Mouse (Mus musculus): ENCODE measurements around the gene Cbx2. TPM values are rescaled to one million over a fixed set of nuclear protein-coding genes. Genes with fewer than 3 reads are reported as not detected.

The Cbx2 gene
- polyA plus RNA-seq, 1 experiment: 0.46 TPM

- no peaks in the 10 kb centered on the region for H3K36me3 ChIP-seq (replicated peaks; ENCODE audit: low read length)
- 0 out of 2 replicates have a peak, but pooled peaks cover 7% of the 10 kb centered on the region for H3K9me3 ChIP-seq
- no peak overlapping the region for H3K4me3 ChIP-seq (replicated peaks)
- H3K4me1 ChIP-seq: peaks cover 12% of the 10 kb centered on the region
- peaks cover 93% of the 10 kb centered on the region for H3K27me3 ChIP-seq (replicated peaks)
- TF ChIP-seq FLI1 (IDR thresholded peaks at IDR 0.05; ENCODE audit: low read length) (no peak), GATA1 (IDR thresholded peaks at IDR 0.05; ENCODE audit: borderline replicate concordance, low read length) (no peak)
Observed at GRCm38 (mm10) chr11:118995448-118995847, 27.3 kb upstream of the Cbx2 start.

- TF ChIP-seq FLI1 (IDR thresholded peaks at IDR 0.05; ENCODE audit: low read length): no peak
- TF ChIP-seq GATA1 (IDR thresholded peaks at IDR 0.05; ENCODE audit: borderline replicate concordance, low read length): no peak
- peaks cover 92% of the 10 kb centered on the region for H3K27me3 ChIP-seq (replicated peaks)
- peaks cover 12% of the 10 kb centered on the region for H3K4me1 ChIP-seq
- no peak overlapping the region for H3K4me3 ChIP-seq (replicated peaks)
- H3K9me3 ChIP-seq: peaks cover 17% of the 10 kb centered on the region
- no peaks in the 10 kb centered on the region for H3K36me3 ChIP-seq (replicated peaks; ENCODE audit: low read length)
Observed at GRCm38 (mm10) chr11:118997182-118997581, 25.6 kb upstream of the Cbx2 start.

GRCm38 (mm10) chr11:118998540-118999265 lies 24.1 kb upstream of the Cbx2 start:
- TF ChIP-seq GATA1 (IDR thresholded peaks at IDR 0.05; ENCODE audit: borderline replicate concordance, low read length) (no peak), FLI1 (IDR thresholded peaks at IDR 0.05; ENCODE audit: low read length) (no peak)
- H3K9me3 ChIP-seq: peaks cover 23% of the 10 kb centered on the region
- H3K27me3 ChIP-seq (replicated peaks): peaks cover 91% of the 10 kb centered on the region

GRCm38 (mm10) chr11:118999361-118999804 lies 23.4 kb upstream of the Cbx2 start:
- Histone ChIP-seq H3K36me3 (replicated peaks; ENCODE audit: low read length) (no peaks in the 10 kb centered on the region), H3K9me3 (peaks cover 29% of the 10 kb centered on the region), H3K4me3 (replicated peaks) (no peak overlapping the region), H3K4me1 (peaks cover 5% of the 10 kb centered on the region; the same call in 1 of the 2 replicates), H3K27me3 (replicated peaks) (peaks cover 90% of the 10 kb centered on the region)
- no peak for TF ChIP-seq FLI1 (IDR thresholded peaks at IDR 0.05; ENCODE audit: low read length)
- no peak for TF ChIP-seq GATA1 (IDR thresholded peaks at IDR 0.05; ENCODE audit: borderline replicate concordance, low read length)

More at GRCm38 (mm10) chr11:118998540-118999265, 24.1 kb upstream of the Cbx2 start:
- Histone ChIP-seq H3K4me3 (replicated peaks) (no peak overlapping the region), H3K36me3 (replicated peaks; ENCODE audit: low read length) (no peaks in the 10 kb centered on the region), H3K4me1 (peaks cover 5% of the 10 kb centered on the region; the same call in 1 of the 2 replicates)

GRCm38 (mm10) chr11:119000877-119001276 lies 21.9 kb upstream of the Cbx2 start:
- peaks cover 33% of the 10 kb centered on the region for H3K9me3 ChIP-seq
- no peak overlapping the region for H3K4me3 ChIP-seq (replicated peaks)
- peaks cover 87% of the 10 kb centered on the region for H3K27me3 ChIP-seq (replicated peaks)
- H3K36me3 ChIP-seq (replicated peaks; ENCODE audit: low read length): no peaks in the 10 kb centered on the region
- no peak for TF ChIP-seq FLI1 (IDR thresholded peaks at IDR 0.05; ENCODE audit: low read length)
- no peak for TF ChIP-seq GATA1 (IDR thresholded peaks at IDR 0.05; ENCODE audit: borderline replicate concordance, low read length)
- peaks cover 11% of the 10 kb centered on the region for H3K4me1 ChIP-seq

- Histone ChIP-seq H3K4me3 (replicated peaks) (no peak overlapping the region), H3K9me3 (peaks cover 33% of the 10 kb centered on the region), H3K4me1 (peaks cover 13% of the 10 kb centered on the region), H3K27me3 (replicated peaks) (peaks cover 83% of the 10 kb centered on the region), H3K36me3 (replicated peaks; ENCODE audit: low read length) (no peaks in the 10 kb centered on the region)
- no peak for TF ChIP-seq GATA1 (IDR thresholded peaks at IDR 0.05; ENCODE audit: borderline replicate concordance, low read length)
- no peak for TF ChIP-seq FLI1 (IDR thresholded peaks at IDR 0.05; ENCODE audit: low read length)
Observed at GRCm38 (mm10) chr11:119001493-119002128, 21.2 kb upstream of the Cbx2 start.

- TF ChIP-seq GATA1 (IDR thresholded peaks at IDR 0.05; ENCODE audit: borderline replicate concordance, low read length) (no peak), FLI1 (IDR thresholded peaks at IDR 0.05; ENCODE audit: low read length) (no peak)
- Histone ChIP-seq H3K9me3 (peaks cover 54% of the 10 kb centered on the region), H3K27me3 (replicated peaks) (peaks cover 79% of the 10 kb centered on the region), H3K36me3 (replicated peaks; ENCODE audit: low read length) (no peaks in the 10 kb centered on the region), H3K4me1 (peaks cover 8% of the 10 kb centered on the region), H3K4me3 (replicated peaks) (no peak overlapping the region)
Observed at GRCm38 (mm10) chr11:119005547-119006275, 17.1 kb upstream of the Cbx2 start.

GRCm38 (mm10) chr11:119006462-119006861 lies 16.3 kb upstream of the Cbx2 start:
- Histone ChIP-seq H3K9me3 (peaks cover 47% of the 10 kb centered on the region), H3K36me3 (replicated peaks; ENCODE audit: low read length) (no peaks in the 10 kb centered on the region), H3K27me3 (replicated peaks) (peaks cover 77% of the 10 kb centered on the region), H3K4me3 (replicated peaks) (no peak overlapping the region), H3K4me1 (peaks cover 8% of the 10 kb centered on the region)
- no peak for TF ChIP-seq GATA1 (IDR thresholded peaks at IDR 0.05; ENCODE audit: borderline replicate concordance, low read length)
- no peak for TF ChIP-seq FLI1 (IDR thresholded peaks at IDR 0.05; ENCODE audit: low read length)

- H3K36me3 ChIP-seq (replicated peaks; ENCODE audit: low read length): no peaks in the 10 kb centered on the region
- H3K9me3 ChIP-seq: peaks cover 46% of the 10 kb centered on the region
- no peak overlapping the region for H3K4me3 ChIP-seq (replicated peaks)
- no peak for TF ChIP-seq GATA1 (IDR thresholded peaks at IDR 0.05; ENCODE audit: borderline replicate concordance, low read length)
- TF ChIP-seq FLI1 (IDR thresholded peaks at IDR 0.05; ENCODE audit: low read length): no peak
- H3K4me1 ChIP-seq: peaks cover 8% of the 10 kb centered on the region
- peaks cover 72% of the 10 kb centered on the region for H3K27me3 ChIP-seq (replicated peaks)
Observed at GRCm38 (mm10) chr11:119007461-119008456, 15.0 kb upstream of the Cbx2 start.

Measured in megakaryocyte, embryonic 14.5 days (primary cell).